Mouse (Mus musculus): ENCODE measurements around the gene Avil. TPM values are rescaled to one million over a fixed set of nuclear protein-coding genes. Genes with fewer than 3 reads are reported as not detected.
A peak's percentile ranks its signal among the peaks of the same experiment; 100 is the strongest.

The Avil gene
- polyA plus RNA-seq (2014; fragmentation: Nextera tagmentation; extraction: Ambion mirVana) = 0.22 TPM in 2 replicates

DNA sequence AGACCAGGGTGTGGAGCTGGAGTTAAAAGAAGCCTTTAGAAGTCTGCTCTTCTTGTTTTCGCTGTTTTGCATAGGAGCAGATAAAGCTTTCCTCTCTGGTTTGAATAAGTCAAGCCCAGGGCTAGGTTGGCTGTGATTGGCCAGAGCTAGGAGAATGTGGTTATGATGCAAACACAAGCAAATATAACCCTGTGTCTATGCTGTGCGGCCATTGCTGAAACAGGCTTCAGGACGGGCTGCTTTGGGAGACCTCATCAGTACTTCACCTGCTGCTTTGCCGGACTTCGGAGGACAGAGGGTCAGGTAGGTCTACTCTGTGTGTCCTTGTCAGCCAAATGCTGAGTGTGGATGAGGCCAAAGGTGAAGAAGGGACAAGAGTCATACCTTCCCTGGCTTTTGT is at the start of gene Avil:
Avil (plus strand) TSS at position 181 of the 400 bp plus-strand sequence.
- H3K4me1 ChIP-seq (replicated peaks; ENCODE audit: control insufficient read depth, insufficient read depth, low read length) = no peaks in the 10 kb centered on the region
- no peak within 1 kb of the TSS for H3K4me3 ChIP-seq (ENCODE audit: low read depth, low read length)
- H3K36me3 ChIP-seq (ENCODE audit: control insufficient read depth, insufficient read depth, low read length) = peaks cover 42% of the 10 kb centered on the region
- DNase-seq (ENCODE audit: low spot score) = no peak
- H3K4me2 ChIP-seq (ENCODE audit: low read length) = no peak within 1 kb of the TSS
- no peak for ATAC-seq (replicated peaks; ENCODE audit: low FRiP score, low TSS enrichment, low read depth)
- no peaks in the 10 kb centered on the region for H3K9me3 ChIP-seq (ENCODE audit: control insufficient read depth, low read length)
- WGBS = 89% methylated on average over 5 of the region's 5 CpGs
- H3K9ac ChIP-seq (ENCODE audit: low read length) = no peak within 1 kb of the TSS
- no peak within 1 kb of the TSS for H3K27ac ChIP-seq (ENCODE audit: low read depth)
- H3K27me3 ChIP-seq (replicated peaks; ENCODE audit: control insufficient read depth, insufficient read depth, low read length) = no peaks in the 10 kb centered on the region

DNA sequence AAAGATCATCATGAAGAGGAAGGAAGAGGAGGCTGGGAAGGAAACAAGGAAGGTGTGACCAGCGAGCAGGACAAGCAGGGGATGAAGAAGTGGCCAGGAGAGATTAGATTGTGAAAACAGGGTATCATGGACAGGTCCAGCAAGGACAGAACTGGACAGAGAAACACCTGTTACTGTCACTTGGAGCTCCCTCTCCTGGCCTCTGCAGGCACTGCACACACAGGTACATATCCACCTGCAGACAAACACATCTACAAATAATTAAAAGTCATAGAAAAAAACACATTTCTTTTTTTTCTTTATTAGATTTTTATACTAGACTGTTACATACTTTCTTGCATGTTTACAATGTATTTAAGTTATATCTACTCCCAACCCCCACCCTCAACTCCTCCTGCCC is 48.1 kb upstream of the Avil start:
- Histone ChIP-seq H3K9ac (ENCODE audit: low read length) (no peak overlapping the region), H3K4me1 (replicated peaks; ENCODE audit: control insufficient read depth, insufficient read depth, low read length) (peaks cover 16% of the 10 kb centered on the region), H3K4me2 (ENCODE audit: low read length) (no peak overlapping the region), H3K27ac (ENCODE audit: low read depth) (no peak overlapping the region), H3K36me3 (ENCODE audit: control insufficient read depth, insufficient read depth, low read length) (no peaks in the 10 kb centered on the region), H3K27me3 (replicated peaks; ENCODE audit: control insufficient read depth, insufficient read depth, low read length) (no peaks in the 10 kb centered on the region), H3K4me3 (ENCODE audit: low read depth, low read length) (no peak overlapping the region), H3K9me3 (ENCODE audit: control insufficient read depth, low read length) (no peaks in the 10 kb centered on the region)
- ATAC-seq (replicated peaks; ENCODE audit: low FRiP score, low TSS enrichment, low read depth) = no peak
- DNase-seq (ENCODE audit: low spot score) = no peak
- WGBS = 88% methylated on average over 1 of the region's 1 CpGs

DNA sequence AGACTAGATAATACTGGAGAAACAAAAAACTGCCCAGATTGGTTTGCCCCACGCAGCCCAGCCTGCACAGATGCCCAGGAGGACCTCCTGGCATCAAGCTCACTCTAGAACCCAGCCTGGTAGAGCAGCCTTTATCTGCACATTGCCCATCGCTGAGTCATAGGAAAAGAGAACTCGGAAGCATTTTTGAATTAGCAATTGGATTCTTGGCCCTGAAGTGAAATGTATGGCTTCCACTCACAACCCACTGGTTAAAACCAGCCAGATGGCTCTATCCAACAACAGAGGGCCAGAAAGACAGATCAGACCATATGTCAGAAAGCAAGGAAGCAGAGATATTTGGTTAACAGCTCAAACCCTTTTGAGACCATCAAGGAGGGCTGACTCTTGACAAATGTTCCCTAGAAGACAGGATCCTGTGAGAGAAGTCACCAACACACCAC is 47.5 kb upstream of the Avil start:
- Histone ChIP-seq H3K27me3 (replicated peaks; ENCODE audit: control insufficient read depth, insufficient read depth, low read length) (no peaks in the 10 kb centered on the region), H3K4me2 (ENCODE audit: low read length) (no peak overlapping the region), H3K9ac (ENCODE audit: low read length) (no peak overlapping the region), H3K27ac (ENCODE audit: low read depth) (no peak overlapping the region), H3K9me3 (ENCODE audit: control insufficient read depth, low read length) (no peaks in the 10 kb centered on the region), H3K4me3 (ENCODE audit: low read depth, low read length) (no peak overlapping the region), H3K36me3 (ENCODE audit: control insufficient read depth, insufficient read depth, low read length) (no peaks in the 10 kb centered on the region), H3K4me1 (replicated peaks; ENCODE audit: control insufficient read depth, insufficient read depth, low read length) (peaks cover 21% of the 10 kb centered on the region)
- 80% methylated on average over 3 of the region's 3 CpGs for WGBS
- no peak for DNase-seq (ENCODE audit: low spot score)
- ATAC-seq (replicated peaks; ENCODE audit: low FRiP score, low TSS enrichment, low read depth) = no peak

DNA sequence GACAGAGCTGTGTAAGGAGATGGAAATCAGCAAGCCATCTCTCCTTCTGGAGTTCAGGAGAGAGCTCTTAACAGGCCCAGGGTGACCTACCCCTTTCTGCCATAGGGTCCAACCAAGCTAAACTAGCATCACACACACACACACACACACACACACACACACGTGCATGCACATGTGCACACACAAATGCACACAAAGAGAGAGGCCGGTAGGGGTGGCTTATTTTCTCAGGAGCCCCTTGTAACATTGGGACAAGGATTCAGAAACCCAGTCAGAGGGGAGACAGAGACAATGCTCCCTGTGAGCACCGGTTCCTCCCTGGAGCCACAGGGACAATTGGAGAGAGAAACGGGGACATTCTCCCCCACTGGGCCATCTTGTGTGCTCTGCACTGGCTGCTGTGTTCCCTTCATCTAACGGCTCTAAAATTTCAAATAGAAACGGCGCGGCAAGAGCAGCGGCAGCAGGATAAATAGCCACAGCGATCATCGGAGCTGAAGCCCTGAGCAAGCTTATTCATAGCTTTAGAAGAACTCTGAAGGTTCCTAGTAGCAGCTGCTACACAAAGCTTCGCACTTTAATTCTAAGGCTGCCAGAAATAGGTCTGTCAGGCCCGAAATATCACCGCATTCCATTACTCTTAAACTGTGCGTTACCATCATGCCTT is 43.7 kb upstream of the Avil start:
- Histone ChIP-seq H3K9ac (ENCODE audit: low read length) (0 out of 2 replicates have a peak overlapping the region, but pooled peaks have one; percentile 10), H3K4me2 (ENCODE audit: low read length) (peak overlapping the region; percentile 37), H3K27me3 (replicated peaks; ENCODE audit: control insufficient read depth, insufficient read depth, low read length) (no peaks in the 10 kb centered on the region), H3K36me3 (ENCODE audit: control insufficient read depth, insufficient read depth, low read length) (no peaks in the 10 kb centered on the region), H3K4me1 (replicated peaks; ENCODE audit: control insufficient read depth, insufficient read depth, low read length) (peaks cover 16% of the 10 kb centered on the region), H3K4me3 (ENCODE audit: low read depth, low read length) (no peak overlapping the region), H3K9me3 (ENCODE audit: control insufficient read depth, low read length) (no peaks in the 10 kb centered on the region), H3K27ac (ENCODE audit: low read depth) (peak overlapping the region; percentile 49)
- 19% methylated on average over 15 of the region's 15 CpGs for WGBS
- ATAC-seq (replicated peaks; ENCODE audit: low FRiP score, low TSS enrichment, low read depth) (no peak), DNase-seq (ENCODE audit: low spot score) (peak; percentile 58)

DNA sequence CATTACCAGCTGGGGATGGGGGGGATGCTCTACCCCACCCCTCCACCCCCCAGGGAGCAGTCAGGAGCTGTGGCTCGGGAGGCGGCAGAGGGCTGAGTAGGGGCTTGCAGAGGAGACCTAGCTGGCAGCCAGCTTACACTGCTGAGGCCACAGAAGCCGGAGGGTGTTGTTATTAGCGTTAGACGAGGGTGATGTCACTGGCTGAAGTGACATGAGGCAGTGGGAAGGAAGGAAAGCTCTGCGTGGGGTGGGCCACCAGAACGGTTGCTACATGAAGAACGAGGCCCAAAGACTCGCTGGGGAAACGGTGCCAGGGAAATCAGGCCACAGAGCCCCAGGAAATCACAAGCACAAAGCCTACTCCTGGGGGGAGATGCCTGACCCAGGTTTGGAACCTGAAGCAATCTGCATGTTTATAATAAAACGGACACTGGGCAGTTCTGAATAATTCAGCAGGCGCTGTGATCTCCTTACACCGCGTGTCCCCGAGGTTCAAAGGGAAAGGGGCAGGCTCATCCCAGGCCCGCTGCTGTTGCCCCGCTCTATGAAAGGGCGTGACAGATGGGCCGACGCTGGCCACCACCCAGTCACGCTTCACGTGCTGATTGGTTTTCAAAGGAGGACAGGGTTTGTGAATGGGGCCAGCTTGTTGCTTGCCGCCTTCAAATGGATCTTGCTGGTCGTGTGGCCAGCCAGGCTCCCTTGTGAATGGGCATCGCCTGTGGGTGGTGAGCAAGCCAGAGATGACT is 43.0 kb upstream of the Avil start:
- H3K4me2 ChIP-seq (ENCODE audit: low read length) = peak overlapping the region; percentile 37
- H3K27ac ChIP-seq (ENCODE audit: low read depth) = peak overlapping the region; percentile 49
- H3K4me1 ChIP-seq (replicated peaks; ENCODE audit: control insufficient read depth, insufficient read depth, low read length) = peaks cover 24% of the 10 kb centered on the region
- H3K27me3 ChIP-seq (replicated peaks; ENCODE audit: control insufficient read depth, insufficient read depth, low read length) = no peaks in the 10 kb centered on the region
- ATAC-seq (replicated peaks; ENCODE audit: low FRiP score, low TSS enrichment, low read depth) (0 out of 2 replicates have a peak, but pooled peaks have one; percentile 50), DNase-seq (ENCODE audit: low spot score) (peak; percentile 76)
- H3K9me3 ChIP-seq (ENCODE audit: control insufficient read depth, low read length) = no peaks in the 10 kb centered on the region
- no peaks in the 10 kb centered on the region for H3K36me3 ChIP-seq (ENCODE audit: control insufficient read depth, insufficient read depth, low read length)
- H3K9ac ChIP-seq (ENCODE audit: low read length) = 0 out of 2 replicates have a peak overlapping the region, but pooled peaks have one; percentile 1
- 5% methylated on average over 25 of the region's 25 CpGs for WGBS
- no peak overlapping the region for H3K4me3 ChIP-seq (ENCODE audit: low read depth, low read length)

DNA sequence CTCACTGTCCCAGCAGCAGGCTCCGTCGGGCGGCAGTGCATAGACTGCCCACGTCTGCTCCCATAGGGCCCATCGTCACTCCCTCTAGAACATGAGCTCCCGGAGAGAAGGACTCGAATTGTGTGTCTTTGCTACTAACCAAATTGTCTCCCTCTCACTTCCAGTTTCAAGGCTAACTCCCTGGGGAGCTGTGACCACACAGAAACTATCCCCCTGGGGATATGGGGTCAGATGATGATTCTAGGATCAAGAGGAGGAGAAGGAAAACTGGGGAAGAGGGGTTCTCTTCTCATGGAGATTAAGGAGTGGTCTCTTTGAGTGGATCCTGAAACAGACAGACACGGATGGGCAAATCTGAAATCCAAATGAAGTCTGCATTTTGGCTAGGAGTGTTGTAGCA is 40.0 kb upstream of the Avil start:
- no peaks in the 10 kb centered on the region for H3K27me3 ChIP-seq (replicated peaks; ENCODE audit: control insufficient read depth, insufficient read depth, low read length)
- H3K4me3 ChIP-seq (ENCODE audit: low read depth, low read length) = no peak overlapping the region
- no peak overlapping the region for H3K9ac ChIP-seq (ENCODE audit: low read length)
- H3K36me3 ChIP-seq (ENCODE audit: control insufficient read depth, insufficient read depth, low read length) = no peaks in the 10 kb centered on the region
- no peaks in the 10 kb centered on the region for H3K9me3 ChIP-seq (ENCODE audit: control insufficient read depth, low read length)
- ATAC-seq (replicated peaks; ENCODE audit: low FRiP score, low TSS enrichment, low read depth) (no peak), DNase-seq (ENCODE audit: low spot score) (no peak)
- H3K4me1 ChIP-seq (replicated peaks; ENCODE audit: control insufficient read depth, insufficient read depth, low read length) = peaks cover 31% of the 10 kb centered on the region
- H3K27ac ChIP-seq (ENCODE audit: low read depth) = no peak overlapping the region
- WGBS = 86% methylated on average over 8 of the region's 8 CpGs
- H3K4me2 ChIP-seq (ENCODE audit: low read length) = no peak overlapping the region

DNA sequence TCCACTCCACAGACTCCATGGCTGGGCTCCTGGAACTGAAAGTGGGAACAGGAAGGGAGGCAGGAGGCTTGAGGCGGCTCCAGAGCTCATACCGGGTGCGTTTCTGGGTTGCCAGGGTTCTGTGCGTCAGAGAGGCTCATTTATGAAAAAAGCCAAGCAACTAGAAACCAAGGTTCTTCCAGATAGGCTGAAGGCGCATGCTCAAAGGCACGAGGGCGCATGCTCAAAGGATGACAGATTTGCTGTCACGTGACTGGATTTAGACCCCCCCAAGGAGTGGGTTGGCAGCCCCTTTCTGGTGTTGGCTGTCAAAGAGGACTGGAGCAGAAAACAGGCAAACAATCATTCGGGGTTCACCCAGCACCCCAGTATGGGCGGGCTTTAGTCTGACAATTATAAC is 38.8 kb upstream of the Avil start:
- 69% methylated on average over 10 of the region's 10 CpGs for WGBS
- Histone ChIP-seq H3K27ac (ENCODE audit: low read depth) (peak overlapping the region; percentile 86), H3K4me1 (replicated peaks; ENCODE audit: control insufficient read depth, insufficient read depth, low read length) (peaks cover 29% of the 10 kb centered on the region), H3K27me3 (replicated peaks; ENCODE audit: control insufficient read depth, insufficient read depth, low read length) (no peaks in the 10 kb centered on the region), H3K4me3 (ENCODE audit: low read depth, low read length) (no peak overlapping the region), H3K9me3 (ENCODE audit: control insufficient read depth, low read length) (no peaks in the 10 kb centered on the region), H3K9ac (ENCODE audit: low read length) (0 out of 2 replicates have a peak overlapping the region, but pooled peaks have one; percentile 8), H3K4me2 (ENCODE audit: low read length) (peak overlapping the region; percentile 22; the same call in 1 of the 2 replicates), H3K36me3 (ENCODE audit: control insufficient read depth, insufficient read depth, low read length) (no peaks in the 10 kb centered on the region)
- DNase-seq (ENCODE audit: low spot score) (no peak), ATAC-seq (replicated peaks; ENCODE audit: low FRiP score, low TSS enrichment, low read depth) (no peak)

DNA sequence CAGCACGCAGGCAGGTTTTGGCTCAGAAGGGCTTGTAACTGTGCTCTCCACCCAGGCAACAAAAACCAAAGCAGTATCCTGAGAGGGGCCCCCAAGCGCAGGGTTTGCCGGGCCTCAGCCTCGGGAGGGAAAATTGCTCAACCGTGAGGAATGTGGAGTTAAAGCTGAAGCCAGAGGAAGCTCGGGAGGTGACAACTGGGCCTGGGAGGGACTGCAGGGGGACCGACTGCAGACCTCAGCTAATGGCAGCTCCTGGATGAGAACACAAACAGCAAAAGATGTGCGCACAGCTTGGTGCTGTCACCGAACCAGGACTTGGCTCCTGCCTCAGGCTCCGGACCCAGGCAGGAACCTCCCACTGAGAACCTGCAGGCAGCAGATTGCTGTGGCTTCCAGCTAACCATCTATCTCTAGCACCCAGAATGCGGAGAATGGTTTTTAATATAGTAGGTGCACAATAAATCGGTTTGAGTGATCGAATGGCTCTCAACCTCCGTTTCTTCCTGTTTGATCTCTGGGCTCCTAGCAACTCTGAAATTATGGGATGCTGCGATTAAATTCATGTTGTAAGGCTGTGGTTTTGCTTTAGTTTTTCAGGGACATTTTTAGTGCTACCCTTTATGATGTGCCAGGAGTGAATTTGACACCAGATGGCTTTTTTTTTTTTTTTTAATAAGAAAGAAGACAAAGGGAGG is 38.1 kb upstream of the Avil start:
- 27% methylated on average over 15 of the region's 15 CpGs for WGBS
- ATAC-seq (replicated peaks; ENCODE audit: low FRiP score, low TSS enrichment, low read depth) (peak; percentile 63), DNase-seq (ENCODE audit: low spot score) (peak; percentile 84)
- H3K4me1 ChIP-seq (replicated peaks; ENCODE audit: control insufficient read depth, insufficient read depth, low read length) = peaks cover 23% of the 10 kb centered on the region
- H3K9ac ChIP-seq (ENCODE audit: low read length) = 0 out of 2 replicates have a peak overlapping the region, but pooled peaks have one; percentile 7
- peak overlapping the region; percentile 86 for H3K27ac ChIP-seq (ENCODE audit: low read depth)
- no peak overlapping the region for H3K4me3 ChIP-seq (ENCODE audit: low read depth, low read length)
- H3K9me3 ChIP-seq (ENCODE audit: control insufficient read depth, low read length) = no peaks in the 10 kb centered on the region
- H3K36me3 ChIP-seq (ENCODE audit: control insufficient read depth, insufficient read depth, low read length) = no peaks in the 10 kb centered on the region
- no peaks in the 10 kb centered on the region for H3K27me3 ChIP-seq (replicated peaks; ENCODE audit: control insufficient read depth, insufficient read depth, low read length)
- peak overlapping the region; percentile 22 for H3K4me2 ChIP-seq (ENCODE audit: low read length)

Data from intestine, embryonic 14.5 days (tissue).